Mouse (Mus musculus) macrophage (primary cell): ENCODE data around the gene Prdm2. TPM values are rescaled to one million over a fixed set of nuclear protein-coding genes. Genes with fewer than 3 reads are reported as not detected.

Experiments used
- H3K27ac ChIP-seq: fragments of 350-480 bp; formaldehyde crosslinking; 2 replicates; pipeline ENCODE4 v1.9.0; 2021
- H3K36me3 ChIP-seq: fragments of 350-480 bp; formaldehyde crosslinking; 2 replicates; pipeline ENCODE4 v1.9.0; 2021; ENCODE audit errors: inconsistent target
- H3K4me3 ChIP-seq: fragments of 350-480 bp; formaldehyde crosslinking; 2 replicates; pipeline ENCODE4 v1.9.0; 2021; ENCODE audit errors: inconsistent target
- H3K79me2 ChIP-seq: fragments of 350-480 bp; formaldehyde crosslinking; 2 replicates; pipeline ENCODE4 v1.9.0; 2021; ENCODE audit errors: inconsistent target
- WGBS: methylation state at CpG from one replicate; pipeline ENCODE4 v1.1.7; 2026; ENCODE audit warnings: inconsistent platforms; ENCODE audit not compliant: missing documents; 5-methylcytosine and 5-hydroxymethylcytosine counted together
- polyA plus RNA-seq: library from polyadenylated mRNA; stranded (reverse); fragments of 250-400 nt; gene quantifications from 3 replicates; pipeline ENCODE4 v1.2.4, GENCODE M21; 2018; ENCODE audit warnings: inconsistent platforms

Gene Prdm2
- polyA plus RNA-seq, 1 experiment from 2014 or later, result 17.2 TPM

DNA sequence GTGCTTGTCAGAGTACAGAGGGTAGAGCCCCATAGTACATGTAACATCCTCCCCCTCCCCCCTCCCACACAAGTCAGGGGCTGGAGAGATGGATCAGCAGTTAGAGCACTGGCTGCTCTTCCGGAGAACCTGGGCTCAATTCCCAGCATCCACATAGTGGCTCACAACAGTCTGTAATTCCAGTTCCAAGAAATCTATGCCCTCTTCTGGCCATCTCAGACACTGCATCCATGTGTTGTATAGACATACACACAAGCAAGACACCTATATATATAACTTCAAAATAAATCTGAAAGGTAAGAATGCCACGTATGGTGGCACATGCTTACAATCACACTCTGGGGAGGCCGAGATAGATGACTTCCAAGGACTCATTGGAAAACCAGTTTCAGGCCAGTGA lies 122.2 kb downstream of the Prdm2 start:
- Histone ChIP-seq H3K27ac (no peak overlapping the region), H3K79me2 (no peaks in the 10 kb centered on the region), H3K4me3 (no peak overlapping the region), H3K36me3 (no peaks in the 10 kb centered on the region)
- WGBS, result 100% methylated on average over 3 of the region's 3 CpGs

GRCm38 (mm10) chr4:143074071-143074765 lies 138.6 kb downstream of the Prdm2 start:
- H3K27ac ChIP-seq, result no peak overlapping the region
- no peak overlapping the region for H3K4me3 ChIP-seq
- 16% methylated on average over 20 of the region's 20 CpGs for WGBS

DNA sequence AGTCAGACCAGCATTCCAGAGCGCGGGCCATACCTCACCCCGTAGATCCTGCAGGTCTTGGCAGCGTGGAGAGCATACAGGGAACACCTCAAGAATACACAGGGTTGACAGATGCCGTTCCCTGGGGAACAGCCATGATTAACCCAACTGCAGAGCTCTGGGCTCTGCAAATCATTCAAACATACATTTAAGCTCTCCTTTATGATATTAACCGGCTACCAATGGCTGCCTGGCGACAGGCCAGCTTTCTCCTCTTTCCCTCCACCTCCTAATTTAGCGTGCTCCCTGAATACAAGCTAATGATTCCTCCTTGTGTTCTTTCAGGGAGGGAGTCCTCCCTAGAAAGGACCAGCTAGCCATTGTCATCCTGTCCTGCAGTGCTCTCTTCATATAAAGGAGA lies 141.0 kb downstream of the Prdm2 start:
- Histone ChIP-seq H3K4me3 (no peak overlapping the region), H3K27ac (no peak overlapping the region), H3K79me2 (no peaks in the 10 kb centered on the region), H3K36me3 (no peaks in the 10 kb centered on the region)
- 79% methylated on average over 8 of the region's 8 CpGs for WGBS

More at GRCm38 (mm10) chr4:143074071-143074765, 138.6 kb downstream of the Prdm2 start:
- no peaks in the 10 kb centered on the region for H3K79me2 ChIP-seq
- no peaks in the 10 kb centered on the region for H3K36me3 ChIP-seq

- 89% methylated on average over 9 of the region's 9 CpGs for WGBS
- H3K27ac ChIP-seq, result no peak overlapping the region
- H3K36me3 ChIP-seq, result no peaks in the 10 kb centered on the region
These were observed 145.8 kb downstream of the Prdm2 start for GRCm38 (mm10) chr4:143067006-143067405.

GRCm38 (mm10) chr4:143058765-143059344 lies 153.9 kb downstream of the Prdm2 start:
- Histone ChIP-seq H3K27ac (no peak overlapping the region), H3K36me3 (no peaks in the 10 kb centered on the region), H3K4me3 (no peak overlapping the region), H3K79me2 (no peaks in the 10 kb centered on the region)
- WGBS, result 94% methylated on average over 12 of the region's 12 CpGs

More at GRCm38 (mm10) chr4:143067006-143067405, 145.8 kb downstream of the Prdm2 start:
- Histone ChIP-seq H3K79me2 (no peaks in the 10 kb centered on the region), H3K4me3 (no peak overlapping the region)

Other genes starting within 250 kb of the Prdm2 start
- 2.9 to 21.0 TPM (median 6.5 TPM) in 3 replicates for gene Pdpn, start 86.6 kb upstream of the Prdm2 start, polyA plus RNA-seq
- gene Lrrc38, start 136.8 kb upstream of the Prdm2 start, polyA plus RNA-seq, result not detected in 3 replicates
- not detected in 3 replicates for gene Pramel1, start 181.4 kb upstream of the Prdm2 start, polyA plus RNA-seq
- gene Pramef8, start 199.4 kb upstream of the Prdm2 start, polyA plus RNA-seq, result 9.1 to 17.7 TPM (median 13.0 TPM) in 3 replicates
- gene Oog4, start 237.3 kb upstream of the Prdm2 start, polyA plus RNA-seq, result not detected in 3 replicates